Mouse (Mus musculus) heart, embryonic 12.5 days (tissue): ENCODE measurements at regions not wholly inside any gene's neighbourhood (a gene's known extent, or its start where the extent isn't known, plus 50 kb on each side); places are given as distances from the start of the nearest gene placed in this dataset.
"Not testable (repeated sequence)": the region's sequence is repeated elsewhere in the genome, so short reads cannot be mapped to it uniquely, and the experiment has no call there.

Experiments
- ATAC-seq: fragments of 200-750 bp; cut with Nextera tagmentation; 2 replicates; pipeline ENCODE4 v1.8.0; 2017; ENCODE audit warnings: moderate TSS enrichment, moderate library complexity; ENCODE audit not compliant: insufficient number of reproducible peaks, low FRiP score
- H3K27ac ChIP-seq: fragments of 300-500 bp; sonication (generic); 2 replicates; pipeline ENCODE4 v1.5.1; 2016; ENCODE audit warnings: mild to moderate bottlenecking, moderate library complexity; ENCODE audit not compliant: poor library complexity, severe bottlenecking
- H3K27me3 ChIP-seq: fragments of 300-500 bp; sonication (generic); replicated peaks from 2 replicates; pipeline ENCODE4 v1.6.1; 2016; ENCODE audit warnings: mild to moderate bottlenecking, moderate library complexity
- H3K36me3 ChIP-seq: fragments of 300-500 bp; sonication (generic); 2 replicates; pipeline ENCODE4 v1.6.1; 2016; ENCODE audit warnings: mild to moderate bottlenecking, moderate library complexity
- H3K4me1 ChIP-seq: fragments of 300-500 bp; sonication (generic); replicated peaks from 2 replicates; pipeline ENCODE4 v1.6.1; 2016; ENCODE audit warnings: mild to moderate bottlenecking
- H3K4me2 ChIP-seq: fragments of 300-500 bp; sonication (generic); 2 replicates; pipeline ENCODE4 v1.6.1; 2016; ENCODE audit warnings: mild to moderate bottlenecking, moderate library complexity
- H3K4me3 ChIP-seq: fragments of 300-500 bp; sonication (generic); 2 replicates; pipeline ENCODE4 v1.5.1; 2016; ENCODE audit warnings: mild to moderate bottlenecking
- H3K9ac ChIP-seq: fragments of 300-500 bp; sonication (generic); 2 replicates; pipeline ENCODE4 v1.6.1; 2016; ENCODE audit warnings: mild to moderate bottlenecking, moderate library complexity
- H3K9me3 ChIP-seq: fragments of 300-500 bp; sonication (generic); replicated peaks from 2 replicates; pipeline ENCODE4 v1.6.1; 2016; ENCODE audit warnings: mild to moderate bottlenecking, moderate library complexity
- WGBS: fragments of 180-500 bp; shearing (Covaris S2); methylation state at CpG from one replicate; pipeline ENCODE4 v1.1.7; 2016; 5-methylcytosine and 5-hydroxymethylcytosine counted together

- Histone ChIP-seq H3K36me3 (no peaks in the 10 kb centered on the region), H3K9ac (no peak overlapping the region), H3K27ac (no peak overlapping the region), H3K27me3 (no peaks in the 10 kb centered on the region), H3K4me2 (no peak overlapping the region), H3K4me3 (no peak overlapping the region), H3K4me1 (peaks cover 11% of the 10 kb centered on the region), H3K9me3 (no peaks in the 10 kb centered on the region)
- 75% methylated on average over 4 of the region's 4 CpGs for WGBS
- ATAC-seq, result no peak
Observed at GRCm38 (mm10) chr12:77857281-77857680, 336.8 kb upstream of the Gm6657 start.

- Histone ChIP-seq H3K36me3 (no peaks in the 10 kb centered on the region), H3K27me3 (no peaks in the 10 kb centered on the region), H3K9me3 (no peaks in the 10 kb centered on the region), H3K27ac (no peak overlapping the region), H3K4me3 (no peak overlapping the region), H3K4me2 (no peak overlapping the region), H3K4me1 (no peaks in the 10 kb centered on the region), H3K9ac (no peak overlapping the region)
- 79% methylated on average over 13 of the region's 13 CpGs for WGBS
- ATAC-seq, result no peak
Observed at GRCm38 (mm10) chr12:77860769-77861557, 333.1 kb upstream of the Gm6657 start.

- H3K4me1 ChIP-seq, result 0 out of 2 replicates have a peak, but pooled peaks cover 4% of the 10 kb centered on the region
- ATAC-seq, result no peak
- H3K4me2 ChIP-seq, result no peak overlapping the region
- H3K27ac ChIP-seq, result no peak overlapping the region
- no peaks in the 10 kb centered on the region for H3K36me3 ChIP-seq
- no peak overlapping the region for H3K4me3 ChIP-seq
- H3K9ac ChIP-seq, result no peak overlapping the region
- H3K9me3 ChIP-seq, result no peaks in the 10 kb centered on the region
- no peaks in the 10 kb centered on the region for H3K27me3 ChIP-seq
- 44% methylated on average over 4 of the region's 4 CpGs for WGBS
Observed at GRCm38 (mm10) chr12:77867947-77868495, 326.0 kb upstream of the Gm6657 start.

- WGBS, result 77% methylated on average over 3 of the region's 3 CpGs
- H3K4me1 ChIP-seq, result 0 out of 2 replicates have a peak, but pooled peaks cover 4% of the 10 kb centered on the region
- no peak overlapping the region for H3K4me2 ChIP-seq
- no peak overlapping the region for H3K9ac ChIP-seq
- H3K9me3 ChIP-seq, result no peaks in the 10 kb centered on the region
- H3K4me3 ChIP-seq, result no peak overlapping the region
- ATAC-seq, result no peak
- no peak overlapping the region for H3K27ac ChIP-seq
- no peaks in the 10 kb centered on the region for H3K27me3 ChIP-seq
- H3K36me3 ChIP-seq, result no peaks in the 10 kb centered on the region
Observed at GRCm38 (mm10) chr12:77869296-77869695, 324.7 kb upstream of the Gm6657 start.

GRCm38 (mm10) chr12:77887335-77887734 lies 306.7 kb upstream of the Gm6657 start:
- H3K36me3 ChIP-seq, result no peaks in the 10 kb centered on the region
- H3K9me3 ChIP-seq, result no peaks in the 10 kb centered on the region
- WGBS, result 91% methylated on average over 2 of the region's 2 CpGs
- no peaks in the 10 kb centered on the region for H3K27me3 ChIP-seq
- no peak overlapping the region for H3K4me2 ChIP-seq
- H3K4me3 ChIP-seq, result no peak overlapping the region
- no peaks in the 10 kb centered on the region for H3K4me1 ChIP-seq
- no peak overlapping the region for H3K9ac ChIP-seq
- H3K27ac ChIP-seq, result no peak overlapping the region
- ATAC-seq, result no peak

GRCm38 (mm10) chr12:77891452-77891851 lies 302.6 kb upstream of the Gm6657 start:
- no peak for ATAC-seq

GRCm38 (mm10) chr12:77894238-77894637 lies 299.8 kb upstream of the Gm6657 start:
- Histone ChIP-seq H3K4me1 (no peaks in the 10 kb centered on the region), H3K27ac (no peak overlapping the region), H3K9ac (no peak overlapping the region)

More at GRCm38 (mm10) chr12:77891452-77891851, 302.6 kb upstream of the Gm6657 start:
- H3K9ac ChIP-seq, result no peak overlapping the region
- no peak overlapping the region for H3K4me3 ChIP-seq
- no peaks in the 10 kb centered on the region for H3K9me3 ChIP-seq
- H3K4me1 ChIP-seq, result no peaks in the 10 kb centered on the region
- no peaks in the 10 kb centered on the region for H3K27me3 ChIP-seq
- WGBS, result 81% methylated on average over 6 of the region's 6 CpGs
- H3K36me3 ChIP-seq, result no peaks in the 10 kb centered on the region
- no peak overlapping the region for H3K4me2 ChIP-seq
- H3K27ac ChIP-seq, result no peak overlapping the region

GRCm38 (mm10) chr12:77895508-77895907 lies 298.5 kb upstream of the Gm6657 start:
- Histone ChIP-seq H3K27me3 (no peaks in the 10 kb centered on the region), H3K9me3 (no peaks in the 10 kb centered on the region), H3K9ac (no peak overlapping the region), H3K27ac (no peak overlapping the region), H3K4me3 (no peak overlapping the region), H3K4me1 (no peaks in the 10 kb centered on the region), H3K36me3 (no peaks in the 10 kb centered on the region), H3K4me2 (no peak overlapping the region)
- WGBS, result 63% methylated on average over 2 of the region's 2 CpGs
- no peak for ATAC-seq

More at GRCm38 (mm10) chr12:77894238-77894637, 299.8 kb upstream of the Gm6657 start:
- Histone ChIP-seq H3K27me3 (no peaks in the 10 kb centered on the region), H3K4me3 (no peak overlapping the region), H3K9me3 (no peaks in the 10 kb centered on the region), H3K4me2 (no peak overlapping the region), H3K36me3 (no peaks in the 10 kb centered on the region)
- no peak for ATAC-seq

GRCm38 (mm10) chr12:77898974-77899373 lies 295.1 kb upstream of the Gm6657 start:
- H3K36me3 ChIP-seq, H3K9me3 ChIP-seq, ATAC-seq, H3K9ac ChIP-seq, H3K4me2 ChIP-seq, H3K4me1 ChIP-seq, H3K27me3 ChIP-seq, H3K27ac ChIP-seq, H3K4me3 ChIP-seq: not testable (repeated sequence)
- WGBS, result 82% methylated on average over 2 of the region's 2 CpGs

- ATAC-seq, result no peak
- Histone ChIP-seq H3K36me3 (no peaks in the 10 kb centered on the region), H3K4me2 (no peak overlapping the region), H3K27me3 (no peaks in the 10 kb centered on the region), H3K4me3 (no peak overlapping the region), H3K27ac (no peak overlapping the region), H3K4me1 (no peaks in the 10 kb centered on the region), H3K9me3 (no peaks in the 10 kb centered on the region), H3K9ac (no peak overlapping the region)
- 77% methylated on average over 1 of the region's 1 CpGs for WGBS
Observed at GRCm38 (mm10) chr12:77901254-77901653, 292.8 kb upstream of the Gm6657 start.

GRCm38 (mm10) chr12:77912863-77913554 lies 281.0 kb upstream of the Gm6657 start:
- no peak overlapping the region for H3K4me3 ChIP-seq
- ATAC-seq, result no peak
- 38% methylated on average over 4 of the region's 4 CpGs for WGBS
- H3K9ac ChIP-seq, result no peak overlapping the region
- H3K27ac ChIP-seq, result no peak overlapping the region
- H3K27me3 ChIP-seq, result no peaks in the 10 kb centered on the region
- H3K36me3 ChIP-seq, result no peaks in the 10 kb centered on the region
- no peaks in the 10 kb centered on the region for H3K4me1 ChIP-seq
- no peaks in the 10 kb centered on the region for H3K9me3 ChIP-seq
- H3K4me2 ChIP-seq, result no peak overlapping the region
